Mouse (Mus musculus) T-helper 1 cell (primary cell): ENCODE results near the gene Gnat2.

ENCODE experiments used
- in situ Hi-C: fragments of 300-600 bp; cut with MboI, MseI; formaldehyde crosslinking; loops from one replicate; pipeline ENCODE4 v1.15.1; 2025; ENCODE audit warnings: high pct_unique_total_duplicates

The Gnat2 gene

GRCm38 (mm10) chr3:108083904-108084407 is 8.6 kb upstream of the Gnat2 start:
- in situ Hi-C loops = loop anchor here (5.0 kb wide), 1 partner anchor 68 kb away; the partner anchor contains the start of gene Gpr61

- in situ Hi-C loops = loop anchor here (5.0 kb wide), 1 partner anchor 67 kb away; the partner anchor contains the start of gene Gpr61
Measured at GRCm38 (mm10) chr3:108084767-108085270, 7.8 kb upstream of the Gnat2 start.

GRCm38 (mm10) chr3:108085281-108085720 is 7.3 kb upstream of the Gnat2 start:
- in situ Hi-C loops = no loop called here

- in situ Hi-C loops = no loop called here
Measured at GRCm38 (mm10) chr3:108085721-108086469, 6.7 kb upstream of the Gnat2 start.

- in situ Hi-C loops = no loop called here
Measured at GRCm38 (mm10) chr3:108086470-108086979, 6.1 kb upstream of the Gnat2 start, which contains the start of gene Ampd2. Gene Ampd2, minus strand, starts transcription at chr3:108086651.

GRCm38 (mm10) chr3:108087329-108087728 is 5.3 kb upstream of the Gnat2 start:
- in situ Hi-C loops = no loop called here

GRCm38 (mm10) chr3:108088842-108089380 is 3.7 kb upstream of the Gnat2 start:
- in situ Hi-C loops = no loop called here

GRCm38 (mm10) chr3:108089916-108090315 is 2.7 kb upstream of the Gnat2 start:
- in situ Hi-C loops = no loop called here

- in situ Hi-C loops = no loop called here
Measured at GRCm38 (mm10) chr3:108090561-108090960, 2.0 kb upstream of the Gnat2 start.

GRCm38 (mm10) chr3:108092030-108092429 is 559 bp upstream of the Gnat2 start:
- in situ Hi-C loops = no loop called here

GRCm38 (mm10) chr3:108093306-108093705 is 717 bp downstream of the Gnat2 start:
- in situ Hi-C loops = no loop called here

GRCm38 (mm10) chr3:108094146-108094545 is 1.6 kb downstream of the Gnat2 start:
- in situ Hi-C loops = no loop called here

GRCm38 (mm10) chr3:108094976-108095760 is 2.6 kb downstream of the Gnat2 start:
- in situ Hi-C loops = no loop called here

GRCm38 (mm10) chr3:108096226-108096625 is 3.6 kb downstream of the Gnat2 start:
- in situ Hi-C loops = no loop called here

GRCm38 (mm10) chr3:108096726-108097125 is 4.1 kb downstream of the Gnat2 start:
- in situ Hi-C loops = no loop called here

- in situ Hi-C loops = no loop called here
Measured at GRCm38 (mm10) chr3:108097656-108098055, 5.1 kb downstream of the Gnat2 start.

- in situ Hi-C loops = no loop called here
Measured at GRCm38 (mm10) chr3:108098316-108098715, 5.7 kb downstream of the Gnat2 start.

- in situ Hi-C loops = no loop called here
Measured at GRCm38 (mm10) chr3:108101594-108101993, 9.0 kb downstream of the Gnat2 start.

GRCm38 (mm10) chr3:108102075-108102474 is 9.5 kb downstream of the Gnat2 start:
- in situ Hi-C loops = no loop called here

- in situ Hi-C loops = no loop called here
Measured at GRCm38 (mm10) chr3:108105281-108105680, 12.7 kb downstream of the Gnat2 start.

- in situ Hi-C loops = no loop called here
Measured at GRCm38 (mm10) chr3:108111320-108111719, 18.7 kb downstream of the Gnat2 start.

- in situ Hi-C loops = no loop called here
Measured at GRCm38 (mm10) chr3:108112246-108112645, 19.7 kb downstream of the Gnat2 start.
